Mouse (Mus musculus) intestine, postnatal 0 days (tissue): ENCODE measurements around the gene Pde4d. TPM values are rescaled to one million over a fixed set of nuclear protein-coding genes. Genes with fewer than 3 reads are reported as not detected.
A peak's percentile ranks its signal among the peaks of the same experiment; 100 is the strongest.

ENCODE experiments used
- ATAC-seq: fragments of 200-750 bp; cut with Nextera tagmentation; 2 replicates; pipeline ENCODE4 v1.8.0; 2017; ENCODE audit warnings: mild to moderate bottlenecking, moderate TSS enrichment, moderate library complexity
- H3K27ac ChIP-seq: fragments of 300-500 bp; sonication (generic); 2 replicates; pipeline ENCODE4 v1.5.1; 2014; ENCODE audit warnings: mild to moderate bottlenecking, low read depth, low read length, moderate library complexity
- H3K27me3 ChIP-seq: fragments of 300-500 bp; sonication (generic); replicated peaks from 2 replicates; pipeline ENCODE4 v1.6.1; 2014; ENCODE audit warnings: low read length, mixed read lengths; ENCODE audit not compliant: control insufficient read depth, insufficient read depth
- H3K36me3 ChIP-seq: fragments of 300-500 bp; sonication (generic); 2 replicates; pipeline ENCODE4 v1.6.1; 2014; ENCODE audit warnings: mild to moderate bottlenecking, moderate library complexity; ENCODE audit not compliant: control insufficient read depth, insufficient read depth
- H3K4me1 ChIP-seq: fragments of 300-500 bp; sonication (generic); replicated peaks from 2 replicates; pipeline ENCODE4 v1.6.1; 2014; ENCODE audit warnings: antibody characterized with exemption, low read length, mixed read lengths; ENCODE audit not compliant: control insufficient read depth, insufficient read depth
- H3K4me2 ChIP-seq: fragments of 300-500 bp; sonication (generic); replicated peaks from 2 replicates; pipeline ENCODE4 v1.6.1; 2014; ENCODE audit warnings: low read depth, mild to moderate bottlenecking, moderate library complexity
- H3K4me3 ChIP-seq: fragments of 300-500 bp; sonication (generic); 2 replicates; pipeline ENCODE4 v1.5.1; 2014; ENCODE audit warnings: low read depth, low read length
- H3K9ac ChIP-seq: fragments of 300-500 bp; sonication (generic); 2 replicates; pipeline ENCODE4 v1.6.1; 2014; ENCODE audit warnings: mild to moderate bottlenecking, low read depth, low read length
- H3K9me3 ChIP-seq: fragments of 300-500 bp; sonication (generic); 2 replicates; pipeline ENCODE4 v1.6.1; 2016; ENCODE audit warnings: mixed run types; ENCODE audit not compliant: control insufficient read depth
- CTCF ChIP-seq: sonication (generic); IDR thresholded peaks from 2 replicates; pipeline ENCODE4 v1.5.1; 2016; ENCODE audit warnings: low read depth, mild to moderate bottlenecking, control low read depth, antibody characterized with exemption, moderate library complexity
- WGBS: fragments of 180-500 bp; shearing (Covaris S2); extraction: QIAGEN DNeasy Blood & Tissue Kit; methylation state at CpG from one replicate; pipeline ENCODE4 v1.1.7; 2014; 5-methylcytosine and 5-hydroxymethylcytosine counted together
- polyA plus RNA-seq: library from polyadenylated mRNA; unstranded; fragments of >200 nt; fragmentation: Nextera tagmentation; extraction: Ambion mirVana; gene quantifications from 2 replicates; pipeline ENCODE4 v1.2.1, GENCODE M21; 2015

The Pde4d gene
- polyA plus RNA-seq, 1 experiment from 2014 or later: 17.8 TPM

- no peak for ATAC-seq
- H3K27ac ChIP-seq: no peak overlapping the region
- H3K9ac ChIP-seq: no peak overlapping the region
- no peaks in the 10 kb centered on the region for H3K36me3 ChIP-seq
- no peak overlapping the region for H3K4me3 ChIP-seq
- no peaks in the 10 kb centered on the region for H3K4me1 ChIP-seq
- no peaks in the 10 kb centered on the region for H3K9me3 ChIP-seq
- H3K27me3 ChIP-seq: no peaks in the 10 kb centered on the region
- H3K4me2 ChIP-seq: no peak overlapping the region
- no peak for TF ChIP-seq CTCF
- 79% methylated on average over 4 of the region's 4 CpGs for WGBS
Observed at GRCm38 (mm10) chr13:109247061-109247460, 797.3 kb downstream of the Pde4d start.

- H3K9ac ChIP-seq: no peak overlapping the region
- no peak for TF ChIP-seq CTCF
- H3K4me2 ChIP-seq: no peak overlapping the region
- no peaks in the 10 kb centered on the region for H3K27me3 ChIP-seq
- no peak overlapping the region for H3K4me3 ChIP-seq
- H3K36me3 ChIP-seq: no peaks in the 10 kb centered on the region
- no peak for ATAC-seq
- H3K27ac ChIP-seq: no peak overlapping the region
- H3K4me1 ChIP-seq: no peaks in the 10 kb centered on the region
- no peaks in the 10 kb centered on the region for H3K9me3 ChIP-seq
Observed at GRCm38 (mm10) chr13:109249315-109249714, 799.6 kb downstream of the Pde4d start.

GRCm38 (mm10) chr13:109255634-109256033 is 805.9 kb downstream of the Pde4d start:
- Histone ChIP-seq H3K4me3 (no peak overlapping the region), H3K27ac (no peak overlapping the region), H3K9me3 (no peaks in the 10 kb centered on the region), H3K36me3 (no peaks in the 10 kb centered on the region), H3K4me1 (peaks cover 3% of the 10 kb centered on the region; the same call in 1 of the 2 replicates), H3K27me3 (no peaks in the 10 kb centered on the region), H3K4me2 (no peak overlapping the region), H3K9ac (no peak overlapping the region)
- TF ChIP-seq CTCF: no peak
- WGBS: 68% methylated on average over 4 of the region's 4 CpGs
- ATAC-seq: no peak

- no peaks in the 10 kb centered on the region for H3K36me3 ChIP-seq
- TF ChIP-seq CTCF: no peak
- under 1% methylated on average over 23 of the region's 23 CpGs for whole genome bisulfite sequencing
- peak overlapping the region; percentile 60 for H3K4me3 ChIP-seq
- peaks cover 6% of the 10 kb centered on the region for H3K4me1 ChIP-seq
- peak; percentile 81 for ATAC-seq
- peak overlapping the region; percentile 88 for H3K4me2 ChIP-seq
- peak overlapping the region; percentile 69 for H3K9ac ChIP-seq
- H3K27me3 ChIP-seq: no peaks in the 10 kb centered on the region
- H3K9me3 ChIP-seq: no peaks in the 10 kb centered on the region
- H3K27ac ChIP-seq: peak overlapping the region; percentile 90
Observed at GRCm38 (mm10) chr13:109260220-109260795, 810.6 kb downstream of the Pde4d start.

GRCm38 (mm10) chr13:109260796-109261516 is 811.2 kb downstream of the Pde4d start:
- H3K4me3 ChIP-seq: peak overlapping the region; percentile 60
- peak; percentile 42 for ATAC-seq
- WGBS: 2% methylated on average over 17 of the region's 17 CpGs
- H3K36me3 ChIP-seq: no peaks in the 10 kb centered on the region
- H3K4me2 ChIP-seq: peak overlapping the region; percentile 88
- TF ChIP-seq CTCF: no peak
- no peaks in the 10 kb centered on the region for H3K27me3 ChIP-seq
- peak overlapping the region; percentile 90 for H3K27ac ChIP-seq
- peaks cover 6% of the 10 kb centered on the region for H3K4me1 ChIP-seq
- peak overlapping the region; percentile 69 for H3K9ac ChIP-seq
- H3K9me3 ChIP-seq: no peaks in the 10 kb centered on the region

- Histone ChIP-seq H3K9me3 (no peaks in the 10 kb centered on the region), H3K9ac (no peak overlapping the region), H3K4me1 (peaks cover 6% of the 10 kb centered on the region), H3K27ac (no peak overlapping the region), H3K4me3 (peak overlapping the region; percentile 60), H3K36me3 (no peaks in the 10 kb centered on the region), H3K27me3 (no peaks in the 10 kb centered on the region), H3K4me2 (peak overlapping the region; percentile 88)
- WGBS: 45% methylated on average over 5 of the region's 5 CpGs
- no peak for ATAC-seq
- TF ChIP-seq CTCF: no peak
Observed at GRCm38 (mm10) chr13:109261642-109262220, 812.0 kb downstream of the Pde4d start.
